Mouse (Mus musculus): ENCODE measurements around the gene Ankrd27.

The Ankrd27 gene

GRCm38 (mm10) chr7:35584068-35584785 is 1.8 kb upstream of the Ankrd27 start:
- no peak for DNase-seq (ENCODE audit: low read depth, low spot score)

GRCm38 (mm10) chr7:35584786-35585190 is 1.3 kb upstream of the Ankrd27 start:
- DNase-seq (ENCODE audit: low read depth, low spot score) = no peak

DNA sequence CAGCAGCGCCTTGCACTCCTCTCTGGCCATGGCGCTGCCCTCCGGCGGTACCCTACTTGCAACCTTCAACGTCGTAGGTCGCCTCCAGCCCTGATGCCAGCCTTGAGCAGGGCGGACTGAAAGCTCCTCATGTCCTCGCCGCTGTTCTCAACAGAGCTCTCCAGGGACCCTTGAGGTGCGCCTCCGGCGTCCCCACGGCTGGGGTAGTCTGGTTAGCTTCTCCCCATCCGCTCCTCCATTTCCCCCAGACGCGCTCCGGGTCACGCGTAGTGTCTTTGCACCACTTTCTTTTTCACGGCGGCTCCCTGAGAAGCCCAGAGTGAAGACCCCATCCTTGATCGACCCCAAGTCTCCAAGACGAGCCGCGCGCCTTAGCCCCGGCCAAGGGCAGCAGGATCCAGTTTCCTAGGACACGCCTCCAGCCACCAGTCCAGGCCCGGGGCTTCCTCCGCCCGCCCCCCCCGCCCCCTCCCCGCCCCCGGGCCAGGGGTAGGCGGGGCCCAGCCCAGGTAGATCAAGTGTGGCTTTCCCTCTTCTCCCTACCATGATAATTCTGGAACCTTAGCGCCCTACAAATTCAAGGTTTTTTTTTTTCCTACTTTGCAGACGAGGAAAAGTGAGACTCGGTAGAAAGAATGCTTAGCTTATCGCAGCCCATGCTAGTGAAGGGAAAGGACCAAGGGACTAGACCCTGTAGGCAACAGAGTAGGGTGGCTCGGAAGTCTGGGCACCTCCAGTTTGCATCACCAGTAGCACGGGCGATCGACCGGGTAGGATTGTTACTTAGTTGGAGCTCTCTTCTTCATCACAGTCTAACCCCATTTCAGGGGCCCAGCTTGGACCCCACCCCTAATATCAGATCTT is 621 bp upstream of the Ankrd27 start, which contains the start of gene Rgs9bp:
TSS of gene Rgs9bp (minus strand) at position 392 of the 864 bp plus-strand sequence.
- DNase-seq (ENCODE audit: low read depth, low spot score) = no peak

GRCm38 (mm10) chr7:35586906-35587445 is 932 bp downstream of the Ankrd27 start:
- no peak for DNase-seq (ENCODE audit: low read depth, low spot score)

DNA sequence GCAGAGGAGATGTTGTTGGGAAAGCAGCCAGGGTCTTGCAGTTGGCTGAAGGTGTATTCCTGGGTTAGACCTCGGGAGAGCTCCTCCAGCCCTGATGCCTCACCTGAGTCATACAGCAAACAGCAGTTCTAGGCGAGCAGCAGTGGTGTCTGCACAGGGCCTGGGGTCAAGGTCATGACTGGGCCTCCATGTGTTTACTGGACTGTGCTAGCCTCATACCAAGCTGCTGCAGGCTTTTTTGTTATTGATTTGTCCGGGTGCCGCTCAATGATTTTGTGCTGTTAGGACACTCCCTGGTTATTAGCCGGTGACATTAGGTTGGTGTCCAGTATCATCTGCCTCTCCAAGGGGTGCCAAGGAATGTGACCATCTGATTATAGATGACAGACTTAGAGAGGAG is 1.7 kb downstream of the Ankrd27 start:
- no peak for DNase-seq (ENCODE audit: low read depth, low spot score)

DNA sequence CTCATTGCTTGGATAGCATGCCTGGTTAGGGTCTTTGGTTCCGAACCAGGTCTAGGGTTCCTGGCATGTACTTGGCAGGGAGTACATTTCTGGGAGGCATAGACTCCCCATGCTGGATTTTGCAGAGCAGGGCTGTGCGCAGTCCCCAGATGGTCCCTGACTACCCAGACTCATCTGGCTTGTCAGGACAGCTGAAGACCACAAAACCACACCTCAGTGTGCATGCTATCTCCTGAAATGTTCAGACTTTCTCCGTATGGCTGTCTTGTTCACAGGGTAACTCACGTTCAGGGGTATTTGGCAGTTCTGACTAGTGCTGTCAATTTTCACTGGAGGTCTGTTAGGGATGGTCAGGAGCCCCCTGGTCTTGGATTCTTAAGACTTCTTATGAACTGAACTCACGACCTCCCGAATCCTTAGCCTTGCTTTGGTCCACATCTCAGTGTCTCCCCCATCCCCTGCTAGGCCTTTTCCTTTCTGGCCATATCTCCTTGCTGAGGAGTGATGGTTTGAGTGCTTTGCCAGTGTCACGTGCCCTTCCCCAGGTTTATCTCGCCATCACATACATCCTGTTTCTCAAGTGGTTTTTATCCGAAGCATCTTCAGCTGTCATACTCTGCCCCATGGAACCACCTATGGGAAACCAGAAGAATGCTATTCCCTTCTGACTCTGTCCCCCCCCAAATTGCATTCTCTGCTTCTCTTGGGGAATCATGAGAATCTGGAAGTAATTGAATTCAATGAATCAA is 2.8 kb downstream of the Ankrd27 start:
- no peak for DNase-seq (ENCODE audit: low read depth, low spot score)

GRCm38 (mm10) chr7:35589485-35589884 is 3.4 kb downstream of the Ankrd27 start:
- DNase-seq (ENCODE audit: low read depth, low spot score) = no peak

DNA sequence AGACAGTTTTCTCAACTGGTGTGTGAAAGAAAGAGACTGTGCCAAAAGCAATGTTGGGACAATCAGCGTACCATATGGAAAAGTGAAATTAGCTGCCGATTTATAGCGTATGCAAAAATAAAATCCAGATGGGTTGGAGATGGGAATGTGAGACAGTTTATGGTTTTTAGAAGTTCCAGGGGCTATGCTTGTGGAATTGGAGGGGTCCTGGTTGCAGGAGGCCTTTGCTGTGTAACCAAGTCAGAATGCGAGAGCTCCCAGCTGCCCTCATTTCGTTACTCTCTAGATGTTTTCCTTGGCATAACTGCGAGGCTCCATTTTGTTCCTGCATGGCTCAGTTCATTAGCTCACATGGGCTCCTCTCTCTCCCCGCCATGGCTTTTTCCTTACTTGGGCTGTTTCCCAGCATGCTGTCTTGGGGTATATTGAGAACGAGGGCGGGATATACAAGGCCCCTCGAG is 4.7 kb downstream of the Ankrd27 start:
- no peak for DNase-seq (ENCODE audit: low read depth, low spot score)

DNA sequence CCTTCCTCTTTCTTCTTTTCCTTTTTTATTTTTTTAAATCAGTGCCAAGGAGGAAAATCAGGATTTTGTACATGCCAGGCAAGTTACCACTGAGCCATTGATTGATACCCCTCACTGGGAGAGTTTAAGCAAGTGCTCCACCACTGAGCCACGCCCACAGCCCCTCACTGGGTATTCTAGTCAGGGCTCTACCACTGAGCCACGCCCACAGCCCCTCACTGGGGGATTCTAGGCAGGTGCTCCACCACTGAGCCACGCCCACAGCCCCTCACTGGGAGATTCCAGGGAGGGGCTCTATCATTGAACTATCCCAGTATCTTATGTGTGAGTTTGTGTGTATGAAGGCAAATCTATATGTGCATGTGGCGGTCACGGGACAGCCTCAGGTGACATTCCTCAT is 8.3 kb downstream of the Ankrd27 start:
- DNase-seq (ENCODE audit: low read depth, low spot score) = no peak

- no peak for DNase-seq (ENCODE audit: low read depth, low spot score)
These were observed 13.4 kb downstream of the Ankrd27 start for GRCm38 (mm10) chr7:35599492-35599891.

- DNase-seq (ENCODE audit: low read depth, low spot score) = no peak
These were observed 14.0 kb downstream of the Ankrd27 start for GRCm38 (mm10) chr7:35600031-35600430.

DNA sequence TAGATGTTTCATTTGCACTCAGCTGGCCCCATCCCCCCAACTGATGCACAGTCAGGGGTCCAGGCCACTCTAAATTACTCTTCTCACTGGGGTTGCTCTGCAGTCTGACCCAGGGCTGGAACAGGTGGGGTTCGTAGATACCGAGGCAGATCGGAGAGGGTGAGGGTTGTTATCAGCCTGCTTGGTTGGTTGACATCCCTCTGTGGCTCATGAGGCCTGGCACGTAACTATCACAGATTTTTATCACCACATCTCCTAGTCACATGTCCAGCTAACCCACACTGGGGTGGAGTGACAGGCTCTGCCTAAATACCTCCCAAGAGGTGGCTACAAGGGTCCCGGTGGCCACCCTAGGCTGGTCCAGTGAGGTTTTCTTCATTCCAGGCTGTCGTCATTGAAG is 15.1 kb downstream of the Ankrd27 start:
- no peak for DNase-seq (ENCODE audit: low read depth, low spot score)

DNA sequence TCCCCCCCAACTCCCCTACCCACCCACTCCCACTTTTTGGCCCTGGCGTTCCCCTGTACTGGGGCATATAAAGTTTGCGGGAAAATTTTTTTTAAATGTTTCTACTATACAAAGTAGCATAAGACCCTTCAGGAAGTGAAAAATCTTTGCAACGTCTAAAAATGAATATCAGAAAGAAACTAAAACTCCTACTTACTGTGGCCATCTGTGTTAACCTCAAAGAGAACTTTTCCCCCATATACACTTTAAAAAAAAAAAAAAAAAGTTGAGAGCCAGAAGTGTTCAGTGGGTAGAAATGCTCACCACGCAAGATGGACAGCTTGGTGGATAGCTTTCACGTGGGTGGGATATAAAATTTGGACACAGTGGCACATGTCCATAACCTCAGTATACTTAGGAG is 16.7 kb downstream of the Ankrd27 start:
- DNase-seq (ENCODE audit: low read depth, low spot score) = no peak

DNA sequence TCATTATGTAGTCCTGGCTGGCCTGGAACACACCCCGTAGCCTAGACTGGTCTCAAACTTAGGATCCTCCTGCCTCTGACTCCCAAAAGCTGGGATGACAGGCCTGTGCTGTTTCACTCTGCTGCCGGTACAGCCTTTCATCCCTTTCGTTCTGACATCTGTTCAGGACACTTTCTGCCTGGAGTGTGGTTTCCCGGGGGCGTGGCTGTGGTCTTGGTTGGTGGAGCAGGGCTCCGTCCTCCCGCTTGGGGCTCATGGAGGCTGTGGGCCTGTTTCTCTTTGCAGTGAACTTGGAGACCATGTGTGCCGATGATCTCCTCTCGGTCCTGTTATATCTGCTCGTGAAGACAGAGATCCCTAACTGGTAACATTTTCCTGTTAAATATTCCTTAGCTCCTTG is 20.8 kb downstream of the Ankrd27 start:
- DNase-seq (ENCODE audit: low read depth, low spot score) = no peak

- DNase-seq (ENCODE audit: low read depth, low spot score) = no peak
These were observed 23.2 kb downstream of the Ankrd27 start for GRCm38 (mm10) chr7:35609245-35609644.

DNA sequence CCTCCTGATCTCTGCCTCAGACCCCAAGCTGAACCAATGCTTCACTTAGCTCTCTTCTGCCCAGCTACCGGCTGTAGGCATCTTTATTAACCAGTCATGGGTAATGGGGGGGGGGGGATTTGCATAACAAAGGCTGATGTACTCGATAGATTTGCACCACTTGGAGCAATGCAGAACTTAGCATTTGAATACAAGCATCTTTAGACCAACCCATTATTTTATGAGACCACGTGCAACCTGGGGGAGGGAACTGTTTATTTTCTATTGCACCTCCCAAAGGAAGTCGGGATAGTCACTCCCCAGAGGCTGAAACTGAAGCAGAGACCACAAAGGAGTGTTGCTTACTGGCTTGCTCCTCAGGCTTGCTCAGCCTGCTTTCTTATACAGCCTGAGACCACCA is 31.5 kb downstream of the Ankrd27 start:
- no peak for DNase-seq (ENCODE audit: low read depth, low spot score)

DNA sequence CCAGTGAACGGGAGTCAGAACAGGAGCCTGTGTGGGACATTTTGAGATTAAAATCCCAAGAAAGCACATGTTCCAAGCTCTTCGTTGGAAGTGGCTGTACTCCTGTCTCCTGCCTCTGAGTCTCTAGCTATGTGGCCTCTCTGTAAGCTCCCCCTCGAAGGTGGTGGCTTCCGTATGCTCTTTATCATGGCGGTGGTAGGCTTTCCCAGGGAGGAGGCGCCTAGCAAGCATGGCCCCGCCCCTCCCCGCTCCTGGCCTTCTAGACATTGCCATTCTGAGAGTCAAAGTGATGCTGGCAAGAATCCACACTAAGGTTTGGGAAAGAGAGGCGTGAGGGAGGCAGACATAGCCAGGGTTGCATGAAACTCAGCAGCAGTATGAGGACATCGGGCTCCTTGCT is 36.6 kb downstream of the Ankrd27 start:
- no peak for DNase-seq (ENCODE audit: low read depth, low spot score)

DNA sequence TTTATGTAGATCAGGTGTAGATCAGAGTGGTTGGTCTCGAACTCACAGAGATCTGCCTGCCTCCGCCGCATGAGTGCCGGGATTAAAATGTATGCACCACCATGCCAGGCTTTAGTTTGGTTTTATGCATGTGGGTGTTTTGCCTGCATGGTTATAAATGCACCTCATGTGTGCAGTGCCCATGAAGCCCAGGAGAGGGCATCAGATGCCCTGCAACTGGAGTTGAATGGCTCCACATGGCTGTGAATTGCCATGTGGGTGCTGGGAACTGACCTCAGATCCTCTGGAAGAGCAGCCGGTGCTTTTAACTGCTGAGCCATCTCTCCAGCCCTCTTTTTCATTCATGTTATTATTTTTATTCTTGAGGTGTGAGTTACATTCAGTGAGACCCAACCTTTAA is 40.0 kb downstream of the Ankrd27 start:
- DNase-seq (ENCODE audit: low read depth, low spot score) = no peak

GRCm38 (mm10) chr7:35627371-35627770 is 41.3 kb downstream of the Ankrd27 start:
- DNase-seq (ENCODE audit: low read depth, low spot score) = no peak

GRCm38 (mm10) chr7:35628496-35628895 is 42.5 kb downstream of the Ankrd27 start:
- DNase-seq (ENCODE audit: low read depth, low spot score) = no peak

DNA sequence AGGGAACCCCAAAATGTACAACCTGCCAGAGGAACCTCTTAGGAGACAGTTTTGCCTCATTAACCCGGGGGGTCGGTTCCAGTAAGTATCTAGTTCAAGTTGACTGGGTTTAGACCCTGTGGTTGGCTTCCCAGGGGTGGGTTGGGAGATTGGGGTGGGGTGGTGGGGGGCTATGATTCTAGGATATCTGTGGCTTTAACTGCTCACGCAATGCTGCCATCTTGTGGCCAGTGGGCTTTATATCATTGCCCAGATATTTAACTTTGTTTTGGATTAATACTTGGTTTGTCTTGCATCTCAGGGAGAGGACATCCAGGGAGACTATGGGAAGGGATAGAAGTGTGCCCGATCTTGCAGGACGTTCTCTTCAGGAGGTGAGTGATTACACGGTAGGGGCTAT is 50.2 kb downstream of the Ankrd27 start:
- DNase-seq (ENCODE audit: low read depth, low spot score) = peak; percentile 41

DNA sequence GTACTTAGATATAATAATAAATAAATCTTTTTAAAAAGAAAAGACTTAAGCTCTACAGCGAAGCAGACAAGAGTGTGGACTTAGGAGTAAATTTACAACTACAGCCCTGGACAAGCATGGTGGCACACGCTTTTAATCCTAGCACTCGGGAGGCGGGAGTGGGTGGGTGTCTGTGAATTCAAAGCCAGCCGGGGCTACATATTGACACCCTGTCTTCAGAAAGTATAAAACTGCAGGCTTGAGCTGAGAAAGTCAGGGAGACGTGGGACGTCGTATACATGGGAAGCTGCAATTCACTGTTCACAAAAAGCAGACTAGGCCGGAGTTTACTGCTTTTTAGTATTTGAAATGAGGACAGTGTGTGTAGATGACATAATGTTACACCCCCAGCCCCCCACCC is 50.8 kb downstream of the Ankrd27 start:
- DNase-seq (ENCODE audit: low read depth, low spot score) = no peak

Measured in retina, postnatal 7 days (tissue).